Mouse (Mus musculus): ENCODE measurements around the gene Cygb. TPM values are rescaled to one million over a fixed set of nuclear protein-coding genes. Genes with fewer than 3 reads are reported as not detected.
A peak's percentile ranks its signal among the peaks of the same experiment; 100 is the strongest.

The Cygb gene
- total RNA-seq, 2 experiments from 2014 or later, result 33.0 to 42.3 TPM

DNA sequence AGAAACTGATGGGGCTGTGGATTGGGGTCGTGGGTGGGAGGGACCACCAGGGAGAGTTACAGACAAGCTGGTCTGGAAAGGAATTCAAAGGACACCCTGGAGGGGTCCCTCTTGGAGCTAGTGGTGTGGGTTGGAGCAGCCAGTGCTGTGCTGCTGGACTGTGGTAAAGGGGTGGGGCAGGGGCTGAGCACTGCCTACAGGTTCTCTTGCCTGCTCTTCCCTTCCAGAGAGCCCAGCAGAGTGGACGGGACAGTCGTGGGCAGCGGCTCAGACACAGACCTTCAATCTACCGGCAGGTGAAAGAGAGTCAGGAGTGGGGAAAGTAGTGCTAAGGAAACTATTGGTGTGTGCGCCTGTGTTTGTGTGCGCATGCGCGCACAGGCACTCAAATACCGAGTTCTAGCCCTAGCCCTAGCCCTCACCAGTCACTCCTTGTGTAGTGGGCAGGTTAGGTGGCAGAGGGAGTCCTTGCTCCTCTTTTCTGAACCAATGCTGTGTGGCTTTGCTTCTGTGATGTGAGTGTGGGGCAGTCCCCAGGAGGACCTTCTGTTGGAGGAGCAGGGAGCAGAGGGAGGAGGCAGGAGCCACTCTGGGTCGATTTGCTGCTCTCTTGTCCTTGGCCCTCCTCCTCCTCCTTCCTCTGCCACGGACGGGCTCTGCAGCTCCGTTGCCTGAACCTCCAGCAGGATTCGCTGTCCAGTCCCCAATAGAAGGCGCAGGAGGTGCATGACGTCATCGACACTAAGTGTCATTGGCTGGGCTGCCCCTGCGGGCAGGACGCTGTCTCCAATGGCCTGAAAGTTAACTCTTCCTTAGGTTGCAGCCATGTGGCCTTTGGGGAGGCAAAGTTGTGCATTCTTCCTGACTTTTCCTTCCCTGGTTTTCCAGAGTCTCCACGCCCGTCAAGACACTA, 3.5 kb upstream of the Cygb start:
- DNase-seq (ENCODE audit: low spot score in 2 of 2), result peak; percentile 86 to 89

DNA sequence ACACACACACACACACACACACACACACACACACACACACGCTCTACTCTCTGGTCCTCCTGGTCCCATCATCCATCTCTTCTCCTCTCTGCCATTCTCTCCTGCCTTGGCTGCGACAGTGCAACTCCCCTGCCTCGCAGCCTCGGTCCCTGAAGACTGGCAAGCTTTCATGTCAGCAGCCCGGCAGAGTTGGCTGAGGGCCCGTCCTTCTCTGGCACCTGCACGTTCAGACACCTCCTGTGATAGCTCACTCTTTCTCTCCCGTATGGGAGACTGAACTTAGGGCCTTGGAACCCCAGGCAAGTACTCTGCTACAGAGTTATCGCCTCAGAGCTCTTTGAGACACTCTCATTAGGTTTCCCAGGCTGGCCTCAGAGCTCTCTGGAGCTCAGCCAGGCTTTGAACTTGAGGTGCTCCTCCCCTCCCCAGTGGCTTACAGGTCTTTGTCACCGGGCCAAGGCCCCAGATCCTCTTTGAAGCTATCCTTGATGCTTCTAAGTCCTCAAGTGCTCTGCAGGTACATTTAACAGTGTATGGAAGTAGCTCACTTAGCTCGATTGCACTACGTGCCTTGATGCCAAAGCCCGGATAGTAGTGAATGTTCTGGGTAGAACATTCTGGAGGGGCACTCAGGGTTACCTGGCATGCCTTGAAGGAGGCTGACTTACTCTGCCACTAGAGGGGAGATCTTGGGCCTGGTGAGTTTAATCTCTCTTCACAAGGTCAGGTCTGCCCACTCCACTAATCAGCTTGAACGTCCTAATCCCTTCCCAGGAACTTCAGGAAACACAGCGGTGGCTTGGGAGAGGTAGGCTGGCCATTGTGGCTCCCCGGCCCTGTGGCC, 2.5 kb upstream of the Cygb start:
- DNase-seq (ENCODE audit: low spot score in 2 of 2), result no peak

DNA sequence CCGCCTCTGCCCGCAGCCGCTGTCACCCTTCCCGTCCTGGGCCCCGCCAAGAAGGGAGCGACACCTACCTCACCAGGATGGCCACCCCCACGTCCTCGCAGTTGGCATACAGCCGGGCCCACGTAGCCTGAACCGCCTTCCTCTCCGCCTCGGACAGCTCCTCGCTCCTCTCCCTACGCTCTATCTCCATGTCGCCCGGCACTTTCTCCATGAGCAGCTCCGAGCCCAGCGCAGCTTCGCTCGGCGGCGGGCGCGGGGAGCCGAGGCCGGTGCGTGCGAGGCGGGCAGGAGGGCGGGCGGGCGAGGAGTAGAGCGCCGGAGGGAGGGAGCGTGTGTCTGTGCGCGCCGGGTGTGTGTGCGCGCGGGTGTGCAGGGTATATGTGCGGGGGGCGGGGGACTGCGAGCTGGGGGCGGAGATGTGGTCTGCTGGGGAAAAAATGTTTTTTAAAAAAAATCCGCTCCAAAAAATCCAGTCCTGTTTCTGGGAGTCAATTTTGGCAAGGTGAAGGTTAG, 348 bp downstream of the Cygb start:
- peak; percentile 55 to 69 for DNase-seq (ENCODE audit: low spot score in 2 of 2)

DNA sequence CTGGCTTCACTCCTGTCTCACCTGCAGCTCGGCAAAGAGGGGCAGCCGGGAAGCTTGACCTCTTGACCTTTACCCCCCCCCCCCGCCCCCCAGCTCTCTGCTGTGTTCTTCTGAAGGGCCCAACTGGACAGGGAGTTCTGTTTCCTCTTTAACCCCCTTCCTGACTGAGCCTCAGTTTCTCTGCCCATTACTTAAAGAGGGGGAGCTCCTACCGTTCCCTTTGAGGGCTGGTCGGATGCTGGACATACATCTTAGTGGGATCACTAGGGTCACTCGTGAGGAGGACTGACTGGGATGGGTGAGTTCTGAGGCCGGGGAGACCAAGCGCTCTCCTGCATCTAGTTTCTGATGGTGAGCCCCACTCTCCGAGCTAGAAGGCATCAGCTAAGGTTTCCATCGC, 879 bp downstream of the Cygb start, which contains the start of gene Prcd:
Gene Prcd (plus strand): TSS at position 301 of the 400 bp plus-strand sequence.
- no peak for DNase-seq (ENCODE audit: low spot score in 2 of 2)

DNA sequence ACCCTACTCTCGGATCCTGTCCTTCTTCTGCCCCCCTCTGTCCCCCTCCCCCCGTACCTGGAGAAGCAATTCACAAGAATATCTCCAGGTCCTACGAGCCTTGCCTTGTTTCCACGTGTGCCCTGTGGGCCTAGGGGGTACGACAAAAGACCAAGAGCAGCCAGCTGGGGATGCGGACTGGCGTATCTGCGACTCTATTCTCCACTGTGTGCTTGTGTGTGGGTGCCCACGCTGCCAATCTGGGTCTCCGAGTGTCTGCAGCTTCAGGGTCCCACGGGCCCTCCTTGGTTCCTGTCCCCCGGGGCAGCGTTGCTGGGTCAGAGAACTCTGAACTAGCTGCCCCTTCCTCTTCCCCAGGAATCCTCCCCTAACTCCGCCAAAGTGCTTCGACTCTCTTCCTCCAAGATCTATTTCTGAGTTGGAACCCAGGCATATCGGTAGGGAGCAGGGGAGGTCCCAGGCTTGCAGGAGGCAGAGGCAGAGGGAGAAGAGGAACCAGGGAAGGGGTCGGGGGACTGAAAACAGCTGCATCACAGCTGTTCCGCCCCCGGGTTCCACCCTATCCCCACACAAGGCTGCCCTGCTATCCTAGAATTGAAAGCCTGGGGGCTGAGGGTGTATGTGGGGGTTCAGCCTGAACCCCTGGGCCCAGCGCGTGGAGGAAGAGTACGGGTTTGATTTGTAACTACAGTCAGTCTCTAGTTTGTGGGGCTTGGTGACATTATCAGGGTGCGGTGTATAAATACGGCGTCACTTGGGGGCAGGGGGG, 1.6 kb downstream of the Cygb start:
- DNase-seq (ENCODE audit: low spot score in 2 of 2), result no peak

DNA sequence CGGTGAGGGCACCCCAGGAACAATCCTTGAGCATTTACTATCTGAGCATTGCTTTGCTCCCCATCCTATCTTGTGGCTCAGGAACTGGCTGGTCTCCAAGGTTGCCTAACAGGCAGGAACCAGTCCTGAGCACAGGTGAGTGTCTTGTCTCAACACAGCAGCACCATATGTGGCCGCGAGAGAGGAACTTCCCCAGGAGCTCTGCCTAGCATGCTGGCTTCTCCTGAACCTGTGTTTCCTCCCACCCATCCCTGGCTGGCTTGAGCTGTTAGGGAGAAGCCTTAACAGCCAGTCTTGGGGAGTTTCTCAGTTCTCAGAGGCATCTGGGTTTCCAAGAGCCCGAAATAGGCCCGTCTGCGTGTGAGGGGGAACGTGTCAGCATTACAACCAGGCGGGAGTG, 2.8 kb downstream of the Cygb start:
- no peak for DNase-seq (ENCODE audit: low spot score in 2 of 2)

DNA sequence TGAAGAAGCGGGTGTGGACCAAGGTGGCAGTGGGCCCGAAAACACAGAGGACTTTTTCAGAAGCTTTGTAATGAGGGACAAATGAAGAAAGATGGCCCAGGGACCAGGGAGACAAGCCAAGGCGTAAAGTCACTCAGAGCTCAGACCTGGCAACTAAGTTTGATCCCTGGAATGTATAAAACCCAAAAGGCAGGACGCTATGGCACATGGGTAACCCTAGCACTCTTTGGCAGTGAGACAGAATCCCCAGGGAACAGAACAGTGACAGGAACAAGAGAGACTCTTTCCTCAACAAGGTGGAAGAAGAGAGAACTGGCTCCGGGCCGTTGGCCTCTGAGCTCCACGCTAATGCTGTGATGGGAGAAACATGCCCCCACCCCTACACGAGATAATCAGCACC, 3.3 kb downstream of the Cygb start:
- no peak for DNase-seq (ENCODE audit: low spot score in 2 of 2)

DNA sequence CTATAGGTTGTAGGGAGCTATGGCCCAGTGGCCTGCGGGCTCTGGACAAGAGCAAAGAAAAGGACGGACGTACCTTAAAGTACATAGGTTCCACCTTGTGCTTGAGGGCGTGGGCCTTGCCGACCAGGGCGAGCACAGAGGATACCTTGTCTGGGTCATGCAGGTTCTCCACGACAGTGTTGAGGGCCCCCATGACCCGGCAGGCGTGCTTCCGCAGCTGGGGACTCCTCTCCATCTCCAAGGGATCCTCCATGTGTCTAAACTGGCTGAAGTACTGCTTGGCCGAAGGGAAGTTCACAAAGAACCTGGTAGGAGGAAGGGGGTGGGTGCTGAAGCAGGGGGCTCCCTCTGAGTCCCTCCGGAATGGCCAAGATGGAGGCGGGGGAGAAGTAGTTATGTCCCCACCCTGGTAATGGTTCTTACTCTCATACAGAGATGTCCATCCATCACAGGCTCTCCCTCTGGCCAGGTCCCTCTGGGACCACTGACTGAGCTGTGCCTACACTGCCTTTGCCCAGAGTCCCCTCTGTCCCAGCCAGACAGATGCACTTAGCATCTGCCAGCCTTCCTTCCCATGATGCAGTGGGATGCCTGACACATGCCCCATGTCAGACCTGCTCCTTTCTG, 4.3 kb downstream of the Cygb start:
- no peak for DNase-seq (ENCODE audit: low spot score in 2 of 2)

DNA sequence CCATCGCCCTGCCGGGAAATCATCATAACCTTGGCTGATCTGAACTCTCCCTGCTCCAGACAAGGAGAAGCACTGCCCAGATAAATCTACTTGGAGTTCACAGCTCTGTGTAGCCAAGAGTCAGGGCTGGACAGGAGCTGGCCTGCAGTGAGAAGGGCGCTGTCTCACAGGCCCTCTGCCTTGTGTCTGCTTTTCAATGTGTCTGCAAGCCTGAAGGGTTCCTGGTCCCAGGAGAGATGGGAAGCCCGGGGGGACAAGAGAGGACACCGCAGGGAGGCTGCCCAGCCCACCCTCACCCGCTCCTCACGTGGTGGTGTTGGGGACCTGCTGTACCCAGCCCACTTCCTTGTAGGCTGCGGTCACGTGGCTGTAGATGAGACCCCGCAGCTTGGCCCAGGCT, 5.1 kb downstream of the Cygb start:
- no peak for DNase-seq (ENCODE audit: low spot score in 2 of 2)

DNA sequence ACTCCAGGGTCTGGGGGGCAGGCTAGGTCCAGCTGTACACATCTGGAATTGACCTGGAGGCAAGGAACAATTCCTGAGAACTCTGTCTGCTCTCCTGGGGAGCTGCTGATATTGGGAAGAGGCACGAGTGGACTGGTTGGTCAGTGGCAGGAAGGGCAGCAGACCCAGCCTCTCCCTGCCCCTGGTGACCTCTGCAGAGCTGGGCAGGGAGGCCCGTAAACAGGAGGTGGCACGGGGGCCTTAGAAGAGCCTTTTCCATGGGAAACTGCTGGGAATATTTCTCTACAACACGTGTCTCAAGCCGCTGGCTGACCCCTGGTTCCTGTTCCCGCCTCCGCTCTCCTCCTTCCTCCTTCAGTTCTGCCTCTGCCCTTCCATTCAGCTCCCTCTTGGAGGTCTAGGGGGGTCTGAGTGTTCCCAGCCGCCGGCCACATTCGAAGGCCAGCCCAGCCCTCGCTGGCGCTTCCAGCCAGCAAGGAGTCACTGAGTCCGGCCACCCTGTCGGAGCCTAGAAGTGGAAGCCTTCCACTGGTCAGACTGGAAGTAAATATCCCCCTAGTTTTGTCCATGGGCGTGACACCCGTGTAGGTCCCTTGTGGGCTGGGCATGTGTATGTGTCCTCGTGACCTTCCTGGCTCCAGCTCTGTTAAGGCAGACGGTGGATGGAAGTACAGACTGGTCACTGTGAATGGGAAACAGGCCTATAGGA, 5.7 kb downstream of the Cygb start:
- no peak for DNase-seq (ENCODE audit: low spot score in 2 of 2)

DNA sequence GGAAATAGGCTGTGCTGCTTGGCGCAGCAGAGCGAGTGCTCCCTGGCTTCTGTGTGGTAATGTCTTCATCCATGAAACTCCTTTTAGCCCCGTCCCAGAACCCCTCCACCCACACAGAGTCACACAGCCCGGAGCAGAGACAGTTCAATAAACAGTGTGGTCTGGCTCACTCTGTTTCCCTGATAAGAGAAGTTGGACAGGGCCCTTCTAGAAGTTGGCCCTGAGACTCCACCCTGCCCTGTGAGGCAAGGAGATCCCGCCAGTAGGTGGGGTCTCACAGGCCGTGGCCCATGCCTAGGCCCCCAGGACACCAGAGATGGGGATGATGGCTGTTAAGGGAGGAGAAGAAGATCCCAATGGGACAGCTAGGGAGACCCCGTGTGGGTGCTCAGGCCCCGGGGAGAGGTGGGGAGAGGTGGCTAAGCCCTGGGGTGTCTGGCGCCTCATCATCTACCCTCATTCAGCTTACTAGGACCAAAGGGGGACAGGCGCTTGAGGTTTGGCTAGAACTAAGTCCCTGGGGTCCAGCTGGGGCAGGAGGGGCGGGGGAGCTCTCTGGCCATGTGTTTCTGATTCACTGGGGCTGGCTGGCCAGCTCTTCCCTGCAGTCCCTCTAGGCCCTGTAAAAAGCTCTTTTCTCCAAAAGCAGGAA, 6.6 kb downstream of the Cygb start:
- DNase-seq (ENCODE audit: low spot score in 2 of 2), result no peak

DNA sequence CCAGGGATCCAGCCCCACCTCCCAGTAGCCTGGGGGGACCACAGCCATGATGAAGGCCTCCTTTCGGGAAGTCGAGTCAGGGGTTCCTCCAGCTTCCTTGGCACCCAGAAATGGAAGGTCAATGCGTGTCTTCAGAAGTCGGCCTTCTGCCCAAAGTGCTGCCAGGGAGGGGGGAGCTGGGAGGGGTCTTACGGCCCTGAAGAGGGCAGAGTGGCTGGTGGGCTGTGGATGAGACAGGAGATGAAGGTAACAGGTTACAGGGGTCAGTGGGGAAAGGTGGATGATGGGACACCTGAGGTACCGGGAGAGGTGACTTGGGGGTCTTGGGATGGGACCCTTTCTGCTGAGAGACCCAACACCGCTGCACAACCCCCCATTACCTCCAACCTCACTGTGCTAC, 7.3 kb downstream of the Cygb start:
- no peak for DNase-seq (ENCODE audit: low spot score in 2 of 2)

DNA sequence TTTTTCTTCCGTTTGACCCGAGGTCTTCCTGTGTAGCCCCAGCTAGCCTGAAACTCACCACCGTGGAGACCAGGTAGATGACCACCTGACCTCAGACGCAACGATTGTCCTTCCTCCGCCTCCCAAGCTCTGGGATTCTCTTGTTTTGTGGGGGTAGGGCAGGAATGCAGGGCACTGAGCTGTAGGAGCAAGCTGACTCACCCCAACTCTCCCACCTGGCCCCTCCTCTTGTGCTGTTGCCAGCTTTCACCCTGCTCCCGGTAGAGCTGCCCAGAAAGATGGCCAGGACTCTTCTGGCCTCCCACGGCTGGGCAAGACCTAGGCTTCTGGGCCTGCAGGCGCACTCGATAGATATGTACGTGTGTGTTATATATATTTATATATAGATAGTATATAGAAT, 8.0 kb downstream of the Cygb start:
- DNase-seq (ENCODE audit: low spot score in 2 of 2), result no peak

DNA sequence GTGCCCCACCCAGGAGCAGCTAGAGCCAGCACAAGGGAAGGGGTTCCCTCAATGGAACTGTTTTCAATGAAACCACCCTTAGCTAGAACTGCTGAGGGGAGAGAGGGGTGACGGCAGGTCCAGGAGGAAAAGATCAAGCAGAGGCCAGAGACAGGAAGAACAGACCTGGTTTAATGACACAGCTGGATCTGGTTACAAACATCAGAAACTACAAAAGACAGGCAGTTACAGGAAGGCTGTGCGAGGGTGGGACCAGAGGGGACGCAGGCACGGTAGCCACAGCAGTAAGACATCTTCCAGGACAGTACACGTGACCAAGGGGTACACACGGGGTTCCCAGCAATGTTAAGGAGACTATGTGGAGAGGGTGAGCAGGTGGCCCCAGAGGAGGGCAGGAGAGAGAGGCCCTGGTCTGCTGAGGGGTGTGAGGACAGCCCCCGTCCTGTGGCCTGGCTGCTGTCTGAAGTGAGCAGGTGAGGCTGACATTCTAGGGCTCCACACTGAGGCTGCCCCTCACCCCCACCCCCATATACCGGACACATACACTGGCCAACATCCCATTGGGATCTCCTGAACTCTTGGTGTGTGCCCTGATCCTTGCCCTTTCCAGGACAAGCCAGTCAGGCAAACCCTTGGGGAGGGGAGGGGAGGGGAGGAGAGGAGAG, 8.5 kb downstream of the Cygb start:
- no peak for DNase-seq (ENCODE audit: low spot score in 2 of 2)

DNA sequence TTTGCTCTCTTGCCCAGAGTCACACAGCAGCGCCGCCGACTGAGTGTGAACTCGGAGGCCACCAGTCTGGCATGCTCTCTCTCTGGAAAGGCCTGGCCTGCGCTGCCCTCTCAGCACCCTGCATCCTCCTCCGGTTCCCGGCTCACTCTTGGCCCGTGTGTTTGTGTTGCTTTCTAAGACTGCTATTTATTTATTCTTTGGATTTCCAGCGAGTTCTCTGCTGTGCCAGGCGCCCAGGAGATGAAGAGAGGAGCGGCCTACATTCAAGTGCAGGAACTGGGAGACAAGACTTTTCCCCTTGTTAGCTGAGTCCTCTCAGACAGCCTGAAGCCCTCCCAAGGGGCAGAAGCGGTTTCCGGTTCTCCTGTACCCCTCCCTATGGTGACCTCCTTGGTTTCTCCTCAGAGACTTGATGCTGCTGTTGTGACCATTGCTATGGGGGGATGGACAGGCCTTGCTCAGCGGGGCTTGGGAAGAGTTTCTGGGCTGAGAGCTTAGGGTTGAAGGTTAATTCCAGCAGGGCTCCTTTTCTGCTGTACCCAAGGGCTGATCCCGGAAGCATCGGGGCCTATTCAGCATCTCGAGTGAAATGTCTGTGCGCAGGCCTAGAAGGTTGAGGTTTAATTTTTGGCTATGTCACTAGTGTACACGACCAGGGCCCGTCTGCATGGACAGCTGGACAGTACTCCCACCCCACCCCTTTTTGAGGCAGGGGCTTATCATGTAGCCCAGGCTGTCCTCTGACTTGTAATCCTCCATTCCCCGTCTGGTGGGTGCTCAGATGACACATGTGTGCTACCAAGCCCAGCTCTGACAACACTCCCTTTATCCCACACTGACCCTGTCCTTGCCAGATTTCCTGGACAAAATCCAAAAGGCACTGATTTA, 9.6 kb downstream of the Cygb start:
- DNase-seq (ENCODE audit: low spot score in 2 of 2), result no peak

DNA sequence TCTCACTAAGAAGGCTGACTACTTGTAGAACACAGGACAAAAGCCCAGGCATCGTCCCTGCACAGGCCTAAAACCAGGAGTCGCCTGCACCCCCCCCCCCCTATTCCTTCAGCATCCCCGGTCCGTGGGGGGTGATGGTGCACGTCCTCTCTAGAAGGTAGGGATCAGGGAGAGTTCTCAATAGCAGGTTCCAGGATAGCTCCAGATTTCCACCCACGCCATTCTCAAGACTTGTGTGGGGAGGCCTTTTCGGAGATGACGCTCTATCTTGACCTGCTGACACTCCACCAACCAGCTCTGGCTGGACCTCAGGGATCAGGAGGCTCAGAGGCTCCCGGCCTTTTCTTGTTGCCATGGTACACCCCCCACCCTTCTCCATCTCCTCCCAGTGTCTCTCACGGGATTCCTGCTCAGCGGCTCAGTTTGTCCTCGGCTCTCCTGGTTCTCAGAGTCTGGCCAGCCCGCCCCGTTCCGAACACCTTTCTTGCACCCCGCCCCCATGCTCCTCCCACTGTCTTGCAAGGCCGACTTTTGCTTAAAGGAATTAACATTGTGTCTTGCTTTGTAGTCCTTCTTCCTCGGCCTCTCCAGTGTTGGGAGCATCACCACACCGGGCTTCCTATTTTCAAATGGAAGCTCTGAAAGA, 10.4 kb downstream of the Cygb start:
- no peak for DNase-seq (ENCODE audit: low spot score in 2 of 2)

Measured in layer of hippocampus, postnatal 10 days (tissue).